ENCODE assay signal across 7 mouse cellular contexts in the genomic region with DNA sequence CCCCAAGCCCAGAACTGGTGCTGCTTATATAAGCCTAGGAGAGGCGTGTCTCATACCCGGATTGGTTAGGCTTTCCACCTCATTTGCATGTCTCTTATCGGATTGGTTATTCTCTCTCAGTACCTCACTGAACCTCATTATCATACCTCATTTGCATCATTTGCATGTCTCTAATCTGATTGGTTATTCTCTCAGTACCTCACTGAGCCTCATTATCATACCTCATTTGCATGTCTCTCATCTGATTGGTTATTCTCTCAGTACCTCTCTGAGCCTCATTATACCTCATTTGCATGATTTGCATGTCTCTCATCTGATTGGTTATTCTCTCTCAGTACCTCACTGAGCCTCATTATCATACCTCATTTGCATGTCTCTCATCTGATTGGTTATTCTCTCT. TPM values are rescaled to one million over a fixed set of nuclear protein-coding genes. Genes with fewer than 3 reads are reported as not detected.
A peak's percentile ranks its signal among the peaks of the same experiment; 100 is the strongest.
DNase-seq lines count a peak whose midpoint lies in the region; ATAC-seq and TF ChIP-seq lines count a peak whose summit lies in the region.
"Not testable (repeated sequence)": the region's sequence is repeated elsewhere in the genome, so short reads cannot be mapped to it uniquely, and the experiment has no call there.

No protein-coding gene starts in this region.

- DNase-seq in B cell, adult 2 months: peak; percentile 9 to 12
- peak; percentile 14 for DNase-seq in WW6 (ENCODE audit: low read depth, low spot score)
- DNase-seq in c-Kit-positive CD71-positive TER-119-negative erythroid progenitor cells, embryonic 14.5 days (ENCODE audit: low read depth): peak; percentile 32
- DNase-seq in forebrain, embryonic 14.5 days (ENCODE audit: low spot score): peak; percentile 15
- DNase-seq in liver, embryonic 13.5 days; liver, postnatal 0 days: not testable (repeated sequence)

- H3K36me3 ChIP-seq in forebrain, embryonic 14.5 days (ENCODE audit: control insufficient read depth, insufficient read depth, low read length); liver, postnatal 0 days (replicated peaks; ENCODE audit: insufficient read depth, low read length); neural tube, embryonic 12.5 days: not testable (repeated sequence)
- H3K36me3 ChIP-seq in liver, embryonic 13.5 days: peaks cover 22% of the 10 kb centered on the region

- H3K27me3 ChIP-seq in forebrain, embryonic 14.5 days (replicated peaks; ENCODE audit: control insufficient read depth, insufficient read depth, low read length); liver, embryonic 13.5 days; liver, postnatal 0 days (ENCODE audit: insufficient read depth, low read length); neural tube, embryonic 12.5 days (replicated peaks): not testable (repeated sequence)

- not testable (repeated sequence) for H3K9ac ChIP-seq in forebrain, embryonic 14.5 days (ENCODE audit: low read length); liver, embryonic 13.5 days; liver, postnatal 0 days (replicated peaks); neural tube, embryonic 12.5 days

- ATAC-seq in forebrain, embryonic 14.5 days: not testable (repeated sequence)
- peak; percentile 79 for ATAC-seq in liver, embryonic 13.5 days (ENCODE audit: low read depth)
- ATAC-seq in liver, postnatal 0 days: peak; percentile 87
- ATAC-seq in neural tube, embryonic 12.5 days (ENCODE audit: low FRiP score, low read depth): 0 out of 2 replicates have a peak, but pooled peaks have one; percentile 50

- not testable (repeated sequence) for TF ChIP-seq EP300 in liver, postnatal 0 days (IDR thresholded peaks at IDR 0.05; ENCODE audit: low read depth)

- not testable (repeated sequence) for H3K27ac ChIP-seq in forebrain, embryonic 14.5 days (ENCODE audit: low read depth, low read length); liver, embryonic 13.5 days; liver, postnatal 0 days (ENCODE audit: low read depth); neural tube, embryonic 12.5 days

- not testable (repeated sequence) for H3K9me3 ChIP-seq in forebrain, embryonic 14.5 days (replicated peaks; ENCODE audit: control insufficient read depth, low read length); liver, embryonic 13.5 days (replicated peaks); liver, postnatal 0 days (ENCODE audit: low read length); neural tube, embryonic 12.5 days

- not testable (repeated sequence) for H3K4me3 ChIP-seq in forebrain, embryonic 14.5 days (ENCODE audit: low read depth, low read length); liver, embryonic 13.5 days (replicated peaks); liver, postnatal 0 days (ENCODE audit: low read depth, low read length); neural tube, embryonic 12.5 days

- not testable (repeated sequence) for H3K4me1 ChIP-seq in forebrain, embryonic 14.5 days (ENCODE audit: control insufficient read depth, insufficient read depth, low read length); liver, postnatal 0 days (ENCODE audit: insufficient read depth); neural tube, embryonic 12.5 days
- peaks cover 24% of the 10 kb centered on the region for H3K4me1 ChIP-seq in liver, embryonic 13.5 days (replicated peaks)

- WGBS in forebrain, embryonic 14.5 days: 92% methylated on average over 3 of the region's 3 CpGs
- 80% methylated on average over 3 of the region's 3 CpGs for WGBS in liver, embryonic 13.5 days (ENCODE audit: insufficient replicate concordance)
- WGBS in liver, postnatal 0 days (ENCODE audit: insufficient replicate concordance): 99% methylated on average over 3 of the region's 3 CpGs
- 93% methylated on average over 3 of the region's 3 CpGs for WGBS in neural tube, embryonic 12.5 days

- TF ChIP-seq CTCF in liver, postnatal 0 days (IDR thresholded peaks at IDR 0.05; ENCODE audit: low read depth): not testable (repeated sequence)

- H3K4me2 ChIP-seq in forebrain, embryonic 14.5 days (ENCODE audit: low read length); liver, embryonic 13.5 days; liver, postnatal 0 days (ENCODE audit: low read depth, low read length); neural tube, embryonic 12.5 days (replicated peaks): not testable (repeated sequence)

RNA-seq across cellular contexts. Expression of gene Xpo4, which starts 8.7 kb away (rescaled TPM):
- 13.7 and 16.1 TPM in 2 replicates for polyA plus RNA-seq in forebrain, embryonic 14.5 days (2014; fragmentation: Nextera tagmentation; extraction: Ambion mirVana)
- polyA plus RNA-seq in liver, embryonic 13.5 days (2015; fragmentation: Nextera tagmentation; extraction: Ambion mirVana): 17.5 and 19.3 TPM in 2 replicates
- 4.9 and 5.0 TPM in 2 replicates for polyA plus RNA-seq in liver, postnatal 0 days (2015; fragmentation: Nextera tagmentation; extraction: Ambion mirVana)
- polyA plus RNA-seq in neural tube, embryonic 12.5 days (2016; fragmentation: Nextera tagmentation; extraction: Ambion mirVana): 20.1 and 21.6 TPM in 2 replicates
